Mouse (Mus musculus) right cerebral cortex, postnatal 4 days (tissue): ENCODE data around the gene Slmap.
A peak's percentile ranks its signal among the peaks of the same experiment; 100 is the strongest.
"Not testable (repeated sequence)": the region's sequence is repeated elsewhere in the genome, so short reads cannot be mapped to it uniquely, and the experiment has no call there.

Experiments used
- DNase-seq: peaks from one replicate; pipeline ENCODE4 v3.0.0-alpha.2; 2022

Slmap gene

DNA sequence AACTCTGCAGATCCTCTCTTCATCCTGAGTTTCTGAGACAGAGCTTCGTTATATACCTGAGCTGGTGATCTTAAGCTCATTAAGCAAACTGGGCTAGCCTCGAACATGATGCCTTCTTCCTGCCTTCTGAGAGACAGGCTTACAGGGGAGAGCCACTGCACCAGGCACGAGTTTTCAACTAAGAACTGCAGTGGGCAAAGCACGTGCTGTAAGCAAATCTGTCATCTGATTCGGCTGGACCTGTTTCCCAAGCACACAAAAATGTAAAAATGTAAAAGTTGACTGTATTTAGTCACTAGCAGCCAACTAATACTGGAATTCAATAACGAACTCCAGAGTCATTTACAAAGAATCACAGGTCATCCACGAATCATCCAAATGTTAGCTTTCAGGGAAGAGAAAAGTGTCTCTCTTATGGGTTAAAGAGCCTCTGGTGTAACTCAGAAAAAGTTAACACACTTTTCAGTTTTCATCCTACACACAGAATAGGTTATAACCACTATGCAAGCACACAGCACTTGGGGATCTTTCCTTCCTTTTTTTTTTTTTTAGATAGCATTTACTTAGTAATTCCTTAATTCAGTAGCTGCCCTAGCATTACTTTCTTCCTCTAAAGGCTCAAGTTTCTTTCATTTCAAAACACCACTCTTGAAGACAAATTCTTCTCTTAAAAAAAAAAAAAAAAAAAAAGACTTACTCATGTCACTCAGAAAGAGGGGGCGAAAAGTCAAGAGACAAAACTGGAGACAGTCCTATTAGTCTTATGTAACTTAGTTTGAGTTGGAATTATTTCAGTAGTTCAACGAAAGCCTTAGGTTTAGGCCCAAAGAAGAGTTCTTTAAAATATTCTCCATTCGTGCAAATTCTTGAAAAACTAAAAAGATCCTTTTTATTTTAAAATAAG, 3.1 kb downstream of the Slmap start:
- no peak for DNase-seq

DNA sequence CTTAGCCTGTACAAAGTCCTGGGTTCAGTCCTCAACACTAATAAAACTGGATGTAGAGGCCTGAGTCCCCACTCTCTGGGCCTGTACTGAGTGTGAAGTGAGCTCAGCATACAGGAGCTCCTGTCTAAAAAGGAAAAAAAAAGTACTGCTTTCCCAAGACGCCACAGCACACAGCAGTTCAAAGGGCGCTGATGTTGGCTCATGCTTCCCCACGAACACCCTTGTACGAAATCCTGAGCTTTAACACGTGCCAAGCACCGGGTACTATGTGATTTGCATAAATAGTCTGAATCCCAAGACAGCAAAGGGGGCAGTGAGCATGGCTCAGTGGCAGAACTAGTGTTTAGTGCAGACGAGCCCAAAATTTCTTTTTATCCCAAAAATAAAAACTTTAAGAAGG, 4.4 kb downstream of the Slmap start:
- DNase-seq, result no peak

DNA sequence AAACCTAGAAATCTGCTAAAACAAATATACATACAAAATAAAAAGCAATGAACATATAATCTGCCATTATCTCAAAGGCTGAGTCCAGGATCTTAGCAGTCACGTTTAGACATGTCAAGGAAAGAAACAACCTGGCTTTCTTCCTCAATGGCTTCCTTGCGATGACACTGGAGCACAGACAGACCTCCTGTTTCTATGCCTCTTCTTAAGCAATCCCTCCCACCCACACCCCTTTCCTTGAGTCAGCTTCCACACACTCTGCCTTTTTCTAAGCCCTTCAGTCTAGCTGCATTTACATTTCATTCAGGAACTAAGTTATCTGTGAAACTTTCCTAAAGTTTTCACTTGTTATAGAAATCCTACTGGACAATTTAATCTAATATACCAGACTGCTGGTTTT, 6.4 kb downstream of the Slmap start:
- no peak for DNase-seq

DNA sequence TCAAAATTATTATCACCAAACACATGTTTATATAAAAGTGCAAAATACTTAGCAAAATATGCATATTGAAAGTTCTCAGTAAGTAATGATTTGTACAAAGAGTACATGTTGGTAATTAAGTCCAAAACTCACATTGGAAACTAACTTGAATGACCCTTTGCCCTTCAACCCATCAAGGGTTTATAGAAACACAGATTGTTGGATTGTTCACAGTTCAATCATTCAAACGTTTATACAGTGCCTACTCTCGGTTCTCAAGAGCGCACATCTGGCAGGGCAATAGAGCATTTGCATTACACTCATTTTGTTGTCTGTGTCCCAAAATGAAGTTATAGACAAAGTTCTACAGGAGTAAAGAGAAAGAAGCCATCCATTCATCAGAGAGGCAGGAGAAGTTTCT, 8.8 kb downstream of the Slmap start:
- DNase-seq, result no peak

DNA sequence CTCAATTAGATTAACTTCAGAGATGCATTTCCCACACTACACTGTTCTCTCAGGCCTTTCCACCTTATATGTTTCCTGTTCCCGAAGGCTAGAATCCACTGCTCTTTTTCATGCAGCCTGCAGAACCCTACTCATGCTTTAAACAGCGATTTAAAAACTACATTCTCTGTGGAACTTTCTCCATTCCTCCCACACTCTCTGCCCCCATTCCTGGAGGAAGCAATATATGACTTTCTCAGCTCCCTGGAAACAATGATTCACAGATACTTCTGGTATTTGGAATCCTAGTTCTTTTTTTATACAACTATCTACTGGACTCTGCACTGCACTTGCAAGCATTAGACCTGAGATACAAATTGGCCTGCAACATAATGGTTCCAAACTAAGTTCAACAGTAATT, 11.6 kb downstream of the Slmap start:
- no peak for DNase-seq

DNA sequence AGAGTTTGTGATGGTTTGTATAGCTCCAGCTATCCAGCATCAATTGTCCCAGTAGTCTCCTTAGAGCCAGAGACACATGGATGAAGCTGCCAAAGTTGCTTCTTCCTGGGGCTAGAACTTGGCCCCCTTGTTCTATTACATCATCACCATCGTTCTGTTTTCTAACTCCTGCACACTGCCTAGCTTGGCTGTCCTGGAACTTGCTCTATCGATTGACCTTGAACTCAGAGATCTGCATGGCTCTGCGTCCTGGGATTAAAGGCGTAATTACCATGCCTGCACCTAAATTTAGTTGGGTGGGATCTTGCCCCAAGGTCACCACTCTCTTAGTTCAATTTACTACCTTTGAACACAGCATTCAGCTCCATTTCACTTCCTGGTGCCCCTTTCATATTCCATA, 14.9 kb downstream of the Slmap start:
- DNase-seq, result no peak

DNA sequence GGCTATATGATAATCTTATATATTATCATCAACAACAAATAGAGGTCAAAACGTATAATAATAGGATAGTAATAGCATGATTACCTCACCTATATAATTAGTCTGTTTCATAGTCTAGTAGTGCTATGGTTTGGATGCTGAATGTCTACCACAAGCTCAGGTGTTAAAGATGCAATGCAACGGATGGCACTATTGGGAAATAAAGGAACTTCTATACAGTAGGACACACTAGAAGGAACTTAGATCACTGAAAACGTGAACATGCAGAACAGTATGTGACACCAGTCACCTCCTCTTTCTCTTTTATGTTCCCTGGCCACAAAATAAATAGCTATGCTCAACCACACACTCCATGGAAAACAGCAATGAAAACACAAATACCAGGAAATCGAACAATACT, 16.9 kb downstream of the Slmap start:
- DNase-seq, result no peak

DNA sequence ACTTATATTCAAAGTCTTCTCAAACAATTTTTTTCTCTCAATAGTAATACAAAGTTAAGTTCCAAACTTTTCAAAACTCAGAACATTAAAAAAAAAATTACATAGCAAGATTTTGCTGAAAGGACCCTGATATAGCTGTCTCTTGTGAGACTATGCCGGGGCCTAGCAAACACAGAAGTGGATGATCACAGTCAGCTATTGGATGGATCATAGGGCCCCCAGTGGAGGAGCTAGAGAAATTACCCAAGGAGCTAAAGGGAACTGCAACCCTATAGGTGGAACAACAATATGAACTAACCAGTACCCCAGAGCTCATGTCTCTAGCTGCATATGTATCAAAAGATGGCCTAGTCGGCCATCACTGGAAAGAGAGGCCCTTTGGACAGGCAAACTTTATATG, 18.5 kb downstream of the Slmap start:
- DNase-seq, result not testable (repeated sequence)

DNA sequence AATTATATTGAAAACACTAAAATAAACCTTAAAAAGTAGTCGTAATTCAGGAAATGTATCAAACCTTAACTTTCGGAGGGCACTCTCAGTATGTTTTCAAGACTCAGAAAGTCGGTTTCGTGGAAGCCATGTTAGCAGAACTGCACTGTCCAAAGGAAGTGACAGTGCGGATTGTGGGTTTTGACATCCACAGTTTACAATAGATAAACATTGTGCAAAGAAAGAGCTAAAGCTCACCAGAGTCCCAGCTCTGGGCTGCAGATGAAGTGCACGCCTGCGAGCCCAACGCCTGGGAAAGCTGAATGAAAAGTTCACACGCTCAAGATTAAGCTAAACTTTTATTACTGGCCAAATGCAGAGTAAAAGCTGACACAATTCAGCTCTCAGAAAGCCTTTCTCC, 18.9 kb downstream of the Slmap start:
- no peak for DNase-seq

DNA sequence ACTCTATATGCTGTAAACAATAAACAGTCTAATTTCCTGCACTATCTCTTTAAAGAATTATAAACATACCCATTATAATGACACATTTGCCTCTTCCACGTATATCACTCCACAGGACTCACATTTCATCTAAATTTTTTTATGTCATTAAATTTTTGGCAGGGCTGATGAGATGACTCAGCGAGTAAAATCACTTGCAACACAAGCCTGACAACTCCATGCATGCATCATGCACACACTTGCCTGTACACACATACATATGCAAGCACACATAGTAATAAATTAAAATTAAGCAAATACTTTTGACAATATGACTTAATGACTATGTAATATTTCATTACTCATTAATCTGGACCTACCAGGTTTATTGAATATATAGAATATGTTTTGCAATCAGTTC, 24.2 kb downstream of the Slmap start:
- DNase-seq, result no peak

DNA sequence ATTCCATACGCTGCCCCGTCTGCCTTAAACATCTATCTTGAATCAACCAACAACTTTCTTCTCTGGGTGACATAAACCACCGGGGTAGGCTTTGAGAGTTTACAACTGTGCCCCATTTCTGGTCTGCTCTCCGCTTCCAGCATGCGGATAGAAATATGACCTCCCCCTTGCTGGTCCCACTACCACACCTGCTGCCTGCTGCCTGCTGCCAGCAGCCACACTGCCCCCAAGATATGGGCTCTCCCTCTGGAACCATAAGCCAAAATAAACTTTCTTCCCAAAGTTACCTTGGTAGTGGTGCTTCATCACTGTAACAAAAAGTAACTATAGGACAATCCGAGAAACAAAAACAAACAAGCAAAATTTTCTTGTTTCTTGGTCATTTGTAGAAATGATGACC, 26.6 kb downstream of the Slmap start:
- DNase-seq, result no peak

DNA sequence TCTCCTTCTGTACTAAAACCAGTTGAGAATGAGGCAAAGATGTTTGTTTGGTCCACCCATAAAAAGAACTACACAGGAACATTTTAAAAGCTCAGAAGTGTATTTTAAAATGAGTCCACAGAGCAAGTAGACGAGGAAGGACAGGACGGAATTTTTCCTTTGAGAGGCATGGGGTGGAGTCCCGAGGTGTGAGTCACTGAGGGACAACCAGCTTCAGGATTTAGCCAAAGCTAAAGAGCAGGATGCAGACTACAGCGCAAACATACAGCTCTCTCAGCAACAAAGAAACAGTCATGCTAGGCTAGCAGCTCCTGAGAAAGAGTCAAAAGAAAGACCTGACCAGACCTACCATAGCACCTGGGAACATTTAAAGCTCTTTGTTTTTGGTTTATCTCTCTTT, 27.4 kb downstream of the Slmap start:
- no peak for DNase-seq

DNA sequence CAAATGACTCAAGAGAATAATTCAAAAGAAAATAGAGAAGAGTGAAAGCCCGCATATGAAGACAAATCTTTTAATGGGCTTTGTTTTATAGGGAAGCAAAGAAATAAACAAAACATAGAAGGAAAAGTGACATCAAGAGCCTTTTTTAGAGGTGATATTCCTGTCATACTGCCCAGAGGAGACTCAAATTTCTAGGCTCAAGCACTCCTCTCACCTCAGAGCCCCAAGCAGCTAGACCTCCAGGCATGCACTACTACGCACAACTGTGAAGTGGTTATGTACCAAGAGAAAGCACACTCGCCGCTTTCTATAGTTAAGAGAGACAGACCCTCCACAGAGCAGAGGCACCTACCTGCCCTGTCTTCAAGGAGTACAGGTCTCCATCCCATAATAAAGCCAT, 30.2 kb downstream of the Slmap start:
- no peak for DNase-seq

DNA sequence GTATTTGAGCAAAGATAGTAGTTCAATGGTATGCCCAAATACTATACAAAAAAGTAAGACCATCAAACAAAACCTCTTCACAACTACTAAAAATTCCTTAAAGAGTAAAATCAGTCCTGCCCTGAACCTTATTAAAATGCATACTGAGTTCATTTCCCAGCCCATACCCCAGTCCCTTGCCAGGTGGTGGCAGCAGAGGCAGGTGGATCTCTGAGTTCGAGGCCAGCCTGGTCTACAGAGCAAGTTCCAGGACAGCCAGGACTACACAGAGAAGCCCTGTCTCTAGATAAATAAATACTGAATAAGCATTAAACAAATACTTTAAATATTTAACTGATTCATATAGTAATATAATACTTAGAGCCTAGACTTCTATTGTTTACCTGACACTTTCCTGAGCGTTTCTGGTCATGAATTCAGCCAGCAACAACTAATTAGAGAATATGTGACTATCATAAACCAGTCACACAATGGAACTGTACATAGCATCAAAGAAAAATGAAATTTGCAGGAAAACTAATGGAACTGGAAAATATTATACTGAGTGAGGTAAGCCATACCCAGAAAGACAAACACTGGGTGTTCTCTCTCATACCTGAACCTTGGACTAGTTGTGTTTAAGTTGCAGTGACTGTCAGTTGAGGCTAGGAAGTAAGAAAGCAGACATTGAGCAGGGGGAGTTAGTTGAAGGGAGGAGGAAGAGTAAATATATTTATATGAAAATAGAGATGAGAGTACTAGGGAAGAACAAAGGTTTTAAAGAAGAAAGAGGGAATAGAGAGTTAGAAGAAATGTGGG, 34.4 kb downstream of the Slmap start:
- DNase-seq, result no peak

DNA sequence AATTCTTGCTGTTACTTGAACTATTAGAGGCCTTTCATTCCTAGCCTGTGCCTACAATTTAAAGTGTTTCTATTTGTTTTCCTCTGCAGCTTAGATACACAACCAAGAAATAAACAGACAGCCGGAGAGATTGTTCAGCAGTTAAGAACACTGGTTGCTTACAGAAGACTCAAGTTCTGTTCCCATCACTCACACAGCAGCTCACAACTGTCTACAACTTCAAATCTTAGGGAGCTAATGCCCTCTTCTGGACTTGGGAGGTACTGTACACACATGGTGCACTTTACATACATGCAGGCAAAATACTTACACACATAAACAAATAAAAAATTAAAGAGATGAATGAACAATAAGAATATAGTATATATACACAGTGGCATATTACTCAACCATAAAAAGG, 39.7 kb downstream of the Slmap start:
- no peak for DNase-seq

DNA sequence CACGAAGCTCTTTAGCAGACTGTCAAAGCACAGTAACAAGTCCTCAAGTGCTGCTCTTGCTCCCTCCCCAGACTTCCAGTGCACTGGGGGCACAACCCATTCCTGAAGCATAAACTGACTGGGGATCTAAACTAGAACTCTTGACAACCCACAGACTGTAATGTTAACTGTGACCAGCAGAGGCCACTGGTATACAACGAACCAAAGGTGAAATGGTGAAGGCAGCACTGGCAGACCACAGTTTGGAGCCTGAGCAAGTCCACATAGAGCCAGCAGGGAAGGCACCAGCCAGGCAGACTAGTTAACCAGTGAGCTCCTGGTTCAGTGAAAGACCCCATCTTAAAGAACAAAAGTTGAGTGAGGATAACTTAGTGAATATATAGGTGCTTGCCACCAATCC, 43.6 kb downstream of the Slmap start:
- DNase-seq, result peak; percentile 45

DNA sequence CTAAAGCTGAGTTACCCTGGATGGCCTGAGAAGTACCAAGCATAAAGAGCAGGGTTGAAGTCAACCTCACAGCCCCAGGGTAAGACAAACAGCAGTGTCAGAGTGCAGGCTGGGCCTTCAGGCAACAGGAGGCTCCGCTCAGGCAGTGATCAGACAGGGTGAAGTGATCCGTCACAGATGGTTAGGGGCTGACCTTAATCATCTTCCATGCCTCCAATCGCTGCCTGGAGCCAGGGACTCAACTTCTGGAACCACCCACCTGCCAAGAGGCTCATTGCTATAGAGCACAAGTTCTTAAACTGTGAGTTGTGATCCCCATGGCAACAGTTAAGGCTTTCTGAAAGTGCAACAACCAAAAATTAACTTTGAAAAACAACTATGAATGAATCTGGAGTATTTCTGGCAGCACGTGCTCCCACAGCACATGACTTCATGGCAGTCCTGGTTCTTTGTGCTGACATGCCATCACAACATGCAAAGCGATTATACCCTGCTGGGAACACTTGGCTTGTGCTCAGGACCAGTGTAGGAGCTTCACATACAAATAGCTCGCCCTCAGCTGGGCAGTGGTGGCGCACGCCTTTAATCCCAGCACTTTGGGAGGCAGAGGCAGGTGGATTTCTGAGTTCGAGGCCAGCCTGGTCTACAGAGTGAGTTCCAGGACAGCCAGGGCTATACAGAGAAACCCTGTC, 46.3 kb downstream of the Slmap start:
- no peak for DNase-seq

DNA sequence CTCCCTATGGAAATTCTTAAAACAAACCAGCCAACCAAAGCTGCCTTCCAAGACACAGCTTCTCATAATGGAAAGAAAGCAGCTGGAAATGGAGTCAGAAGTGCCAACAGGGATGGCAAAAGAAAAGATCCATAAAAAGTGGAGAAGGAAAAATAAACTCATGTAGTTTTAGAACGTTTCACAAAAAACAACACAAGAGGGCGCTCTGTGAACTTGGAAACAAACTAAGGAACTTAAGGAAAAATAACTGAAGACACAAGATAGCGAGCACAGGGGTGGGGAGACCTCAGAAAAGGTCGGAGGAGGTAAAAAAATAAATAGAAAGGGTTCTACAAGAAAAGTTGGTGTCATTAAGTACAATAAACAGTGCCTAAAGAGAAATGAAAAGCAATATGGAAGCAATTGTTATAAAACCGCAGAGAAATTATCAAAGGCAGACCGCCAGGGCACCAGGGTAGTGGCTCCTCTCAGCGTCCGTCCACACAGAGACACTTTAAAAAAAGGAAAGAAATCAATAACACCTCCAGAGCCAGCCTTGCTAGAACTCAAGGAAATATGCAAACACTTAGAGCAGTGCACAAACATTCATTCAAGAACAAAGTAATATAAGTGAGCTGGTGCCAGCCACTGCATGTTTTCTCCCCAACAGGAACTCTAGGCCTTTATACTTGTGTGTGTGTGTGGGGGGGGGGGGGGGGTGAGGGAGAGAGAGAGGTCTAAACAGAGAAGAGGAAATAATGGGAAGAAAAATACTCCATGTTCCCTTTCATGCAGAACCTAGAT, 48.1 kb downstream of the Slmap start:
- DNase-seq, result peak; percentile 12

DNA sequence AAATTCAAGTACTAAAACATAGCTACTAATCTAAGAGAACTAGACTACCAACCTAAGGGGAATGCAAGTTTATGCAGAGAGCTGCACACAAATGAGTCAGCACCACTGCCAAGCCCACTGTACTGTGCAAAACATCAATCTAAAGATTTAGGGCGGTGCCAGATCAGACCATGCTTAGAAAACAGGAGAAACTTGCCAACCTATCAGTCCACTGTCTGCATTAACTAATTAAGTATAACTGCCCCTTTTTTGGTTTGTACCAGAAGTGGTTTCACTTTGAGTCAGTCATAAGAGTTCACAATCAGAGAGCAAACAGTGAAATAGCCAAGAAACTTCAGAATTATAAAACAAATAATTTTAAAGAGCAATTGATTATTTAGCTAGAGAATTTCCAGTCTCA, 53.3 kb downstream of the Slmap start:
- DNase-seq, result no peak

DNA sequence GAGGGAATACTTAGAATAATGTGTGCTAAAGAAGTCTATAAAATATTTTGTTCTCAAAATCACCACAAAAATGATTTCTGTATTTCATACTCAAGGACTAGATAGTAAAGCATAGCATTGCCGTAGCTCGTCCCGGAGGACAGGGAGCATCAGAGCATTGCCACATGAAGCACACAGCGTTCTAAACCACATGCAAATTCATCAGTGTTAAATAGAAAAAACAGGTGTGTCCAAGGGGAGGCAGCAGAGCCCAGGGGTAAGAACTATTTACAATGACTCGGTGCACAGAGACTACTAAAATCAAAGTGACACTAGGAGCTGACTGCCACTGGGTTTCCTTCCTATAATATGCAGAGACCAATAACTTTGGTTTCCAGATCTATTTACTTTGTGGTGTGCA, 57.0 kb downstream of the Slmap start:
- no peak for DNase-seq

DNA sequence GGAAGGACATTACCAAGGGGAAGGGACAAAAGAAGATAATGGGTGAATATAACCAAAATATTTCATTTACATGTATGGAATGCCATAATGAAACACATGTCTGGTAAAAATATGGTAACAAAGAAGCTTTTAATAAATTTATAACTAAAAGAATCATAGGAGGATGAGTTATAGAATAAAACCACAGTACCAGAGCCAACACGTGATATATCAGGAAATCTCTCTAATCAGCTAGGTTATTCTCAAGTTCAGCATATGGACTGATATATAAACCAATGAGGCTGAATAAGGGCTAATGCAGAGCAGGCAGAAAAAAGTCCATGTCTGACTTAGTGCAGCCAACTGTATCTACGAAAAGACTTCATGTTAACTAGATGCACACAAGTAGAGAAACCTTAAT, 58.3 kb downstream of the Slmap start:
- no peak for DNase-seq

DNA sequence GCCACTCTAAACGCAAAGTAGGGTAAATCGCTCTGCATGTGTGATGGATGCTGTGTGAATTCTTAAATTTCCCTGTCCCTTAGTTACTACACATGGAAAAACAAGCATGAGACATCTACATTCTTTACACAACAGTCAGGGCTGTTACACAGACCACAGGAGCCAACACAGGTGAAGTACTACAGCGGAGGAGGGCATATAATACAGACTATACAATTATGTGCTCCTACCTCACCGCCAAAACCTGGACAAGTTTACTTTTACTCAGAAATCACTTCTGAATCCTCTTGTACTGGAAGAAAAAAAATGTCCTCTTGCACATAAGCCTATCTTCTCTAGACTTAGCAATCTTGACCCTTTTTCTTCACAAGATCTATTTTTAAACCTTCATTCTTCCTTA, 66.8 kb downstream of the Slmap start:
- DNase-seq, result no peak

DNA sequence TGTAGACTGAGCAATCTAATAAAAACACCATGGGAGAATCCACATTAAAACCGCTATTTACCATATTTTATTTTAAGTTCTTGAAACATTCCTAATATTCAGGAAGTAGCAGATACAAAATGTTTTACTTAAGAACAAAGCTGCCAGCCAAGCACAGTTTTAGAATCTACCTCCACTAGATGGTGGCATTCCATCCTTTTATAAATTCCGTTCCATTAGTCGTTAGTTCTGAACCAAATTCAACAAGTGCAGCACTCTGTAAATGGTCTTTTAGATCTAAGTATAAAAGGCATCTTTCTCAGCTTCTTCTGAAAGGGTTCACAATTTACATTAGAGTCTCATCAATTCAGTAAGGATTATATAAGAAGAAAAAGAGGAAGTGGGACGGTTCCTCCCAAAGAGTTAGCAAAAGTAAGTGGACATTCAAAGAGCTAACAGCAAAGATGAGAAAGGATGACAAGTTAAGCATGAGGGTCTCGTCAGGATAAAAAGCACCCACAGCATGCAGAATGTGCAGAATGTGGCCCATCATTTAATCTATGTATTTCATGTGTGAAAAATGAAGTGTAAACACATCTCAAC, 68.1 kb downstream of the Slmap start:
- DNase-seq, result no peak
